In the genomic region with DNA sequence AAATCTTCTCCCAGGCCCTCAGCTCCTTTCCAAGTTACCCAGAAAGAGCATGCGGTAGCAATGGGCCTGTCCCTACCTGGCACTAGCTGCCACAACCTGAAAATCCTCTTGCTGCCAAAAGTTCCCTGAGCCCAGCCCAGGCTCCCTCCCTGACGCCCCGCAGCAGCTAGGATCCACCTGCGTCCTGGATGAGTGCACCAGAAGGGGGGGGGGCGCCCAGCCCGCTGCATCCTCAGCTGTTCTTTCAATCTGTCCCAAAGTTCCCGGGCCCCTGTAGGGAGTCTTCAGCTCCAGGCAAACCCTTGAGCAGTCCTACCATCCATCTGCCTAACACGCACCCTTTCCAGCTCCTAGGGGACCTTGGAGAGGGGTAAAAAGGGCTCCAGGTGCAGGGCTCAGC, we compare ENCODE assay signal across 8 mouse cellular contexts. TPM values are rescaled to one million over a fixed set of nuclear protein-coding genes. Genes with fewer than 3 reads are reported as not detected.
A peak's percentile ranks its signal among the peaks of the same experiment; 100 is the strongest.
DNase-seq lines count a peak whose midpoint lies in the region; ATAC-seq and TF ChIP-seq lines count a peak whose summit lies in the region.

No protein-coding gene starts in this region.

- H3K4me1 ChIP-seq in embryonic facial prominence, embryonic 14.5 days (ENCODE audit: control insufficient read depth, insufficient read depth, low read length): peaks cover 42% of the 10 kb centered on the region
- peaks cover 65% of the 10 kb centered on the region for H3K4me1 ChIP-seq in limb, embryonic 13.5 days

- WGBS in embryonic facial prominence, embryonic 14.5 days: 13% methylated on average over 7 of the region's 8 CpGs
- 7% methylated on average over 8 of the region's 8 CpGs for WGBS in limb, embryonic 13.5 days

- H3K4me3 ChIP-seq in layer of hippocampus, adult 2 months: peak overlapping the region; percentile 86
- H3K4me3 ChIP-seq in embryonic facial prominence, embryonic 14.5 days (ENCODE audit: low read depth, low read length): peak overlapping the region; percentile 62
- peak overlapping the region; percentile 73 for H3K4me3 ChIP-seq in limb, embryonic 13.5 days

- no peak for DNase-seq in layer of hippocampus, adult 2 months (ENCODE audit: low spot score in 2 of 2)
- DNase-seq in layer of hippocampus, adult 9-10 months (ENCODE audit: low spot score): no peak
- peak; percentile 38 for DNase-seq in embryonic facial prominence, embryonic 14.5 days (ENCODE audit: low spot score)
- DNase-seq in retina, embryonic 14.5 days (ENCODE audit: low spot score): peak; percentile 17
- no peak for DNase-seq in layer of hippocampus, postnatal 14 days (ENCODE audit: low spot score in 2 of 2)
- no peak for DNase-seq in gastrocnemius, postnatal 25 days
- DNase-seq in left cerebral cortex, adult 18-20 months (ENCODE audit: low spot score in 2 of 2): no peak

- peak overlapping the region; percentile 69 for H3K9ac ChIP-seq in embryonic facial prominence, embryonic 14.5 days (ENCODE audit: low read depth, low read length)
- peak overlapping the region; percentile 79 for H3K9ac ChIP-seq in limb, embryonic 13.5 days

- no peaks in the 10 kb centered on the region for H3K36me3 ChIP-seq in embryonic facial prominence, embryonic 14.5 days (ENCODE audit: control insufficient read depth, insufficient read depth, low read length)
- 0 out of 2 replicates have a peak, but pooled peaks cover 2% of the 10 kb centered on the region for H3K36me3 ChIP-seq in limb, embryonic 13.5 days

- no peak for TF ChIP-seq CTCF in layer of hippocampus, adult 2 months (conservative IDR thresholded peaks at IDR 0.05)

- H3K27ac ChIP-seq in layer of hippocampus, adult 2 months: peak overlapping the region; percentile 89
- no peak overlapping the region for H3K27ac ChIP-seq in embryonic facial prominence, embryonic 14.5 days (replicated peaks; ENCODE audit: low read depth, low read length)
- H3K27ac ChIP-seq in limb, embryonic 13.5 days: no peak overlapping the region

- ATAC-seq in embryonic facial prominence, embryonic 14.5 days (ENCODE audit: low read depth): no peak; the same call in 1 of the 2 replicates
- no peak for ATAC-seq in limb, embryonic 13.5 days (ENCODE audit: low FRiP score, low read depth)

- peak overlapping the region; percentile 99 for H3K4me2 ChIP-seq in embryonic facial prominence, embryonic 14.5 days (ENCODE audit: low read depth, low read length)
- peak overlapping the region; percentile 99 for H3K4me2 ChIP-seq in limb, embryonic 13.5 days (replicated peaks)

- H3K27me3 ChIP-seq in embryonic facial prominence, embryonic 14.5 days (replicated peaks; ENCODE audit: control insufficient read depth, insufficient read depth, low read length): peaks cover 3% of the 10 kb centered on the region
- H3K27me3 ChIP-seq in limb, embryonic 13.5 days: 0 out of 2 replicates have a peak, but pooled peaks cover 5% of the 10 kb centered on the region

- H3K9me3 ChIP-seq in embryonic facial prominence, embryonic 14.5 days (ENCODE audit: control insufficient read depth, low read length): no peaks in the 10 kb centered on the region
- no peaks in the 10 kb centered on the region for H3K9me3 ChIP-seq in limb, embryonic 13.5 days

RNA-seq across cellular contexts. Expression of a gene that starts 1.2 kb away (rescaled TPM):
- 10 to 100 TPM; 45.8 to 49.1 TPM for total RNA-seq in layer of hippocampus, adult 2 months (2021)
- 5.3 and 6.6 TPM in 2 replicates for polyA plus RNA-seq in embryonic facial prominence, embryonic 14.5 days (2014; fragmentation: Nextera tagmentation; extraction: Ambion mirVana)
- 8.0 and 9.1 TPM in 2 replicates for polyA plus RNA-seq in limb, embryonic 13.5 days (2015; fragmentation: Nextera tagmentation; extraction: Ambion mirVana)
- total RNA-seq in layer of hippocampus, postnatal 14 days (2021): 10 to 100 TPM; 71.2 to 86.1 TPM
- under 1 TPM; 0.24 to 0.26 TPM for total RNA-seq in gastrocnemius, postnatal 25 days (2021)
- total RNA-seq in left cerebral cortex, adult 18-20 months (2021): 10 to 100 TPM; 19.2 to 21.4 TPM

RNA-seq across cellular contexts. Expression of a gene that starts 35.6 kb away (rescaled TPM):
- total RNA-seq in layer of hippocampus, adult 2 months (2021): 10 to 100 TPM; 31.8 to 32.4 TPM
- 26.9 and 29.3 TPM in 2 replicates for polyA plus RNA-seq in embryonic facial prominence, embryonic 14.5 days (2014; fragmentation: Nextera tagmentation; extraction: Ambion mirVana)
- polyA plus RNA-seq in limb, embryonic 13.5 days (2015; fragmentation: Nextera tagmentation; extraction: Ambion mirVana): 28.2 and 29.2 TPM in 2 replicates
- total RNA-seq in layer of hippocampus, postnatal 14 days (2021): 10 to 100 TPM; 41.7 to 47.2 TPM
- total RNA-seq in gastrocnemius, postnatal 25 days (2021): under 1 TPM; 0.46 to 0.62 TPM
- 1 to 10 TPM; 7.3 to 9.9 TPM for total RNA-seq in left cerebral cortex, adult 18-20 months (2021)

RNA-seq across cellular contexts. Expression of a gene that starts 56.6 kb away (rescaled TPM):
- total RNA-seq in layer of hippocampus, adult 2 months (2021): 10 to 100 TPM; 27.5 to 29.4 TPM
- 18.8 and 19.4 TPM in 2 replicates for polyA plus RNA-seq in embryonic facial prominence, embryonic 14.5 days (2014; fragmentation: Nextera tagmentation; extraction: Ambion mirVana)
- 19.1 and 21.5 TPM in 2 replicates for polyA plus RNA-seq in limb, embryonic 13.5 days (2015; fragmentation: Nextera tagmentation; extraction: Ambion mirVana)
- total RNA-seq in layer of hippocampus, postnatal 14 days (2021): 10 to 100 TPM; 25.2 to 27.6 TPM
- total RNA-seq in gastrocnemius, postnatal 25 days (2021): 1 to 10 TPM; 6.7 to 7.6 TPM
- total RNA-seq in left cerebral cortex, adult 18-20 months (2021): 10 to 100 TPM; 18.0 to 18.2 TPM

Comparison
In these comparisons a context has a peak if more than half of its experiments do, and no peak if none do; other contexts are left out.
1. DNase-seq: peak in embryonic facial prominence, embryonic 14.5 days (single experiment) and retina, embryonic 14.5 days (single experiment); none in layer of hippocampus, adult 2 months (0 of 2), layer of hippocampus, adult 9-10 months (single experiment), layer of hippocampus, postnatal 14 days (0 of 2), gastrocnemius, postnatal 25 days (single experiment) and left cerebral cortex, adult 18-20 months (0 of 2).
2. RNA of a gene that starts 1.2 kb away (total RNA-seq): 71.2 to 86.1 TPM in layer of hippocampus, postnatal 14 days, 45.8 to 49.1 TPM in layer of hippocampus, adult 2 months and 19.2 to 21.4 TPM in left cerebral cortex, adult 18-20 months; 0.24 to 0.26 TPM in gastrocnemius, postnatal 25 days; every median in the first group is over 10 times any median in the second.
3. RNA of a gene that starts 35.6 kb away (total RNA-seq): 41.7 to 47.2 TPM in layer of hippocampus, postnatal 14 days, 31.8 to 32.4 TPM in layer of hippocampus, adult 2 months and 7.3 to 9.9 TPM in left cerebral cortex, adult 18-20 months; 0.46 to 0.62 TPM in gastrocnemius, postnatal 25 days; every median in the first group is over 4 times any median in the second.
4. Peak in every context shown above with its lines, with median percentiles within 50 percentile points of each other: H3K4me3 ChIP-seq.